Mouse (Mus musculus) naive thymus-derived CD4-positive, alpha-beta T cell, adult 2 months (primary cell): ENCODE measurements around the gene Ipo13.

Experiments used
- DNase-seq: peaks from one replicate; pipeline ENCODE4 v3.0.0-alpha.2; 2011; ENCODE audit warnings: low read depth

The Ipo13 gene

GRCm38 (mm10) chr4:117914591-117915442 lies at the start of gene Ipo13:
TSS of gene Ipo13 (minus strand) at chr4:117914999.
- peak; percentile 95 for DNase-seq

- DNase-seq: no peak
These were observed 42.7 kb upstream of the Ipo13 start for GRCm38 (mm10) chr4:117957492-117957891.

GRCm38 (mm10) chr4:117947493-117947892 lies 32.7 kb upstream of the Ipo13 start:
- DNase-seq: no peak

GRCm38 (mm10) chr4:117946639-117947305 lies 32.0 kb upstream of the Ipo13 start:
- no peak for DNase-seq

- no peak for DNase-seq
These were observed 28.5 kb upstream of the Ipo13 start for GRCm38 (mm10) chr4:117943317-117943716.

- no peak for DNase-seq
These were observed 22.2 kb upstream of the Ipo13 start for GRCm38 (mm10) chr4:117936964-117937363.

- DNase-seq: no peak
These were observed 19.3 kb upstream of the Ipo13 start for GRCm38 (mm10) chr4:117934081-117934480.

- DNase-seq: no peak
These were observed 18.4 kb upstream of the Ipo13 start for GRCm38 (mm10) chr4:117933248-117933647.

GRCm38 (mm10) chr4:117929391-117929881 lies 14.6 kb upstream of the Ipo13 start, which contains the start of gene Artn:
TSS of gene Artn (minus strand) at chr4:117929763.
- no peak for DNase-seq

- no peak for DNase-seq
These were observed 14.0 kb upstream of the Ipo13 start for GRCm38 (mm10) chr4:117928699-117929241.

GRCm38 (mm10) chr4:117928234-117928633 lies 13.4 kb upstream of the Ipo13 start:
- DNase-seq: peak; percentile 40

GRCm38 (mm10) chr4:117926545-117927482 lies 12.0 kb upstream of the Ipo13 start:
- DNase-seq: no peak

GRCm38 (mm10) chr4:117924916-117925315 lies 10.1 kb upstream of the Ipo13 start:
- no peak for DNase-seq

GRCm38 (mm10) chr4:117923450-117923849 lies 8.7 kb upstream of the Ipo13 start:
- no peak for DNase-seq

- no peak for DNase-seq
These were observed 6.6 kb upstream of the Ipo13 start for GRCm38 (mm10) chr4:117921358-117921757.

GRCm38 (mm10) chr4:117918762-117919161 lies 4.0 kb upstream of the Ipo13 start:
- DNase-seq: no peak

- no peak for DNase-seq
These were observed 3.5 kb upstream of the Ipo13 start for GRCm38 (mm10) chr4:117918261-117918660.

GRCm38 (mm10) chr4:117917847-117918246 lies 3.0 kb upstream of the Ipo13 start:
- no peak for DNase-seq

- no peak for DNase-seq
These were observed 2.6 kb upstream of the Ipo13 start for GRCm38 (mm10) chr4:117917402-117917801.

GRCm38 (mm10) chr4:117916386-117916785 lies 1.6 kb upstream of the Ipo13 start:
- DNase-seq: peak; percentile 9

- no peak for DNase-seq
These were observed 798 bp upstream of the Ipo13 start for GRCm38 (mm10) chr4:117915489-117916105.
